Mouse (Mus musculus) midbrain, embryonic 12.5 days (tissue): ENCODE results near the gene Fam184a. TPM values are rescaled to one million over a fixed set of nuclear protein-coding genes. Genes with fewer than 3 reads are reported as not detected.

ENCODE experiments used
- ATAC-seq: fragments of 200-750 bp; cut with Nextera tagmentation; 2 replicates; pipeline ENCODE4 v1.8.0; 2017; ENCODE audit warnings: low read depth, moderate TSS enrichment, moderate library complexity; ENCODE audit not compliant: low FRiP score
- H3K27ac ChIP-seq: fragments of 300-500 bp; sonication (generic); replicated peaks from 2 replicates; pipeline ENCODE4 v1.5.1; 2016; ENCODE audit warnings: mild to moderate bottlenecking
- H3K27me3 ChIP-seq: fragments of 300-500 bp; sonication (generic); 2 replicates; pipeline ENCODE4 v1.6.1; 2016; ENCODE audit warnings: mild to moderate bottlenecking
- H3K36me3 ChIP-seq: fragments of 300-500 bp; sonication (generic); 2 replicates; pipeline ENCODE4 v1.6.1; 2016
- H3K4me1 ChIP-seq: fragments of 300-500 bp; sonication (generic); 2 replicates; pipeline ENCODE4 v1.6.1; 2016
- H3K4me2 ChIP-seq: fragments of 300-500 bp; sonication (generic); replicated peaks from 2 replicates; pipeline ENCODE4 v1.6.1; 2016; ENCODE audit warnings: mild to moderate bottlenecking, moderate library complexity
- H3K4me3 ChIP-seq: fragments of 300-500 bp; sonication (generic); 2 replicates; pipeline ENCODE4 v1.5.1; 2016; ENCODE audit warnings: mild to moderate bottlenecking
- H3K9ac ChIP-seq: fragments of 300-500 bp; sonication (generic); replicated peaks from 2 replicates; pipeline ENCODE4 v1.6.1; 2016; ENCODE audit warnings: mild to moderate bottlenecking, moderate library complexity
- H3K9me3 ChIP-seq: fragments of 300-500 bp; sonication (generic); 2 replicates; pipeline ENCODE4 v1.6.1; 2016; ENCODE audit warnings: mild to moderate bottlenecking
- WGBS: fragments of 180-500 bp; shearing (Covaris S2); methylation state at CpG from one replicate; pipeline ENCODE4 v1.1.7; 2016; 5-methylcytosine and 5-hydroxymethylcytosine counted together
- polyA plus RNA-seq: library from polyadenylated mRNA; unstranded; fragments of >200 nt; fragmentation: Nextera tagmentation; extraction: Ambion mirVana; gene quantifications from 2 replicates; pipeline ENCODE4 v1.2.1, GENCODE M21; 2016

Fam184a gene
- polyA plus RNA-seq, 1 experiment from 2014 or later: 8.3 TPM

- WGBS: under 1% methylated on average over 60 of the region's 67 CpGs
- peak; percentile 86 for ATAC-seq
- peaks cover 5% of the 10 kb centered on the region; the same call in 1 of the 2 replicates for H3K36me3 ChIP-seq
- peak overlapping the region; percentile 81 for H3K27ac ChIP-seq
- H3K9me3 ChIP-seq: no peaks in the 10 kb centered on the region
- H3K4me3 ChIP-seq: peak overlapping the region; percentile 81
- 0 out of 2 replicates have a peak, but pooled peaks cover 2% of the 10 kb centered on the region for H3K4me1 ChIP-seq
- peak overlapping the region; percentile 71 for H3K9ac ChIP-seq
- peak overlapping the region; percentile 46 for H3K4me2 ChIP-seq
- no peaks in the 10 kb centered on the region for H3K27me3 ChIP-seq
Measured at GRCm38 (mm10) chr10:53629247-53629917, 121.5 kb downstream of the Fam184a start.

GRCm38 (mm10) chr10:53615850-53616616 is 134.9 kb downstream of the Fam184a start:
- H3K9ac ChIP-seq: no peak overlapping the region
- no peaks in the 10 kb centered on the region for H3K27me3 ChIP-seq
- H3K4me1 ChIP-seq: no peaks in the 10 kb centered on the region
- H3K36me3 ChIP-seq: peaks cover 38% of the 10 kb centered on the region
- no peak for ATAC-seq
- 87% methylated on average over 8 of the region's 8 CpGs for WGBS
- H3K27ac ChIP-seq: no peak overlapping the region
- H3K9me3 ChIP-seq: no peaks in the 10 kb centered on the region
- H3K4me2 ChIP-seq: no peak overlapping the region
- no peak overlapping the region for H3K4me3 ChIP-seq

GRCm38 (mm10) chr10:53613955-53614354 is 137.0 kb downstream of the Fam184a start:
- no peaks in the 10 kb centered on the region for H3K27me3 ChIP-seq
- no peaks in the 10 kb centered on the region for H3K9me3 ChIP-seq
- H3K36me3 ChIP-seq: peaks cover 43% of the 10 kb centered on the region
- no peak overlapping the region for H3K27ac ChIP-seq
- H3K4me3 ChIP-seq: no peak overlapping the region
- no peaks in the 10 kb centered on the region for H3K4me1 ChIP-seq
- no peak for ATAC-seq
- 100% methylated on average over 1 of the region's 1 CpGs for WGBS
- H3K4me2 ChIP-seq: no peak overlapping the region
- no peak overlapping the region for H3K9ac ChIP-seq

- peaks cover 56% of the 10 kb centered on the region for H3K36me3 ChIP-seq
- no peak overlapping the region for H3K4me2 ChIP-seq
- 68% methylated on average over 1 of the region's 1 CpGs for WGBS
- H3K4me1 ChIP-seq: no peaks in the 10 kb centered on the region
- no peaks in the 10 kb centered on the region for H3K27me3 ChIP-seq
- no peak overlapping the region for H3K27ac ChIP-seq
- H3K9ac ChIP-seq: no peak overlapping the region
- no peak overlapping the region for H3K4me3 ChIP-seq
- no peaks in the 10 kb centered on the region for H3K9me3 ChIP-seq
- ATAC-seq: no peak
Measured at GRCm38 (mm10) chr10:53612172-53612571, 138.8 kb downstream of the Fam184a start.

- no peak overlapping the region for H3K4me2 ChIP-seq
- WGBS: 85% methylated on average over 2 of the region's 2 CpGs
- H3K4me3 ChIP-seq: no peak overlapping the region
- no peak for ATAC-seq
- no peak overlapping the region for H3K9ac ChIP-seq
- H3K4me1 ChIP-seq: no peaks in the 10 kb centered on the region
- H3K27ac ChIP-seq: no peak overlapping the region
- H3K27me3 ChIP-seq: no peaks in the 10 kb centered on the region
- peaks cover 67% of the 10 kb centered on the region for H3K36me3 ChIP-seq
- H3K9me3 ChIP-seq: no peaks in the 10 kb centered on the region
Measured at GRCm38 (mm10) chr10:53608274-53608673, 142.6 kb downstream of the Fam184a start.

GRCm38 (mm10) chr10:53605328-53605727 is 145.6 kb downstream of the Fam184a start:
- peaks cover 70% of the 10 kb centered on the region for H3K36me3 ChIP-seq
- H3K4me3 ChIP-seq: no peak overlapping the region
- peaks cover 12% of the 10 kb centered on the region for H3K4me1 ChIP-seq
- no peak overlapping the region for H3K4me2 ChIP-seq
- H3K9me3 ChIP-seq: no peaks in the 10 kb centered on the region
- H3K9ac ChIP-seq: no peak overlapping the region
- no peak for ATAC-seq
- no peaks in the 10 kb centered on the region for H3K27me3 ChIP-seq
- 79% methylated on average over 2 of the region's 2 CpGs for WGBS
- no peak overlapping the region for H3K27ac ChIP-seq

DNA sequence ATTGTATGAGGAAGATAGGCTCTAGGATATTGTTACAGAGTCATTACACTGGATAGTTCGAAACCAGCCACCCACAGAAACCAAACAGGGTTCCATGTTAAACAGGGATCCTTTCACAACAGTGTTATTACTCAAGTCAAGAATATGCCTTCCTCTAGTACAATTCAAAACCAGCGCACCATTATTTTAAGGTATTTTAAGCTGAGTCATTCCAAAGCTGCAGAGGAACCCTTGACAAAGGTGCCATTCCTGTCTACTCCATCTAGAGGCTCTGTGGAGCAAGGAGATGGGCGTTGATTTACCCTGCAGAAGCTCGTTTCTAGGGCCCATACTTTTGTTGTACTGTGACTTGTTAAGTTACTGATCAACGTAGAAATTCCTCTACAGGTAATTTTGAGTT is 152.1 kb downstream of the Fam184a start:
- peak overlapping the region; percentile 29 for H3K4me3 ChIP-seq
- H3K9me3 ChIP-seq: no peaks in the 10 kb centered on the region
- peaks cover 20% of the 10 kb centered on the region for H3K36me3 ChIP-seq
- WGBS: 55% methylated on average over 5 of the region's 5 CpGs
- H3K27ac ChIP-seq: no peak overlapping the region
- ATAC-seq: no peak
- 0 out of 2 replicates have a peak overlapping the region, but pooled peaks have one; percentile 28 for H3K9ac ChIP-seq
- H3K4me2 ChIP-seq: peak overlapping the region; percentile 48
- H3K4me1 ChIP-seq: peaks cover 30% of the 10 kb centered on the region
- no peaks in the 10 kb centered on the region for H3K27me3 ChIP-seq

GRCm38 (mm10) chr10:53597121-53597881 is 153.6 kb downstream of the Fam184a start:
- H3K9ac ChIP-seq: peak overlapping the region; percentile 97
- peak overlapping the region; percentile 99 for H3K27ac ChIP-seq
- under 1% methylated on average over 77 of the region's 99 CpGs for WGBS
- peak; percentile 28 for ATAC-seq
- peaks cover 12% of the 10 kb centered on the region for H3K36me3 ChIP-seq
- H3K4me1 ChIP-seq: peaks cover 30% of the 10 kb centered on the region
- peak overlapping the region; percentile 97 for H3K4me3 ChIP-seq
- H3K27me3 ChIP-seq: no peaks in the 10 kb centered on the region
- H3K4me2 ChIP-seq: peak overlapping the region; percentile 64
- no peaks in the 10 kb centered on the region for H3K9me3 ChIP-seq

GRCm38 (mm10) chr10:53596677-53597120 is 154.2 kb downstream of the Fam184a start, which contains the start of gene Asf1a:
TSS of gene Asf1a (plus strand) at chr10:53596757.
- Histone ChIP-seq H3K4me2 (peak within 1 kb of the TSS; percentile 64), H3K27ac (peak within 1 kb of the TSS; percentile 99), H3K27me3 (no peaks in the 10 kb centered on the region), H3K4me3 (peak within 1 kb of the TSS; percentile 97), H3K9ac (peak within 1 kb of the TSS; percentile 97), H3K9me3 (no peaks in the 10 kb centered on the region), H3K4me1 (peaks cover 32% of the 10 kb centered on the region), H3K36me3 (peaks cover 9% of the 10 kb centered on the region)
- peak; percentile 98 for ATAC-seq
- WGBS: under 1% methylated on average over 35 of the region's 52 CpGs

- H3K27ac ChIP-seq: peak overlapping the region; percentile 89
- WGBS: 11% methylated on average over 23 of the region's 27 CpGs
- peak overlapping the region; percentile 97 for H3K4me3 ChIP-seq
- H3K9me3 ChIP-seq: no peaks in the 10 kb centered on the region
- peaks cover 3% of the 10 kb centered on the region; the same call in 1 of the 2 replicates for H3K36me3 ChIP-seq
- ATAC-seq: peak; percentile 93
- no peaks in the 10 kb centered on the region for H3K27me3 ChIP-seq
- peak overlapping the region; percentile 64 for H3K4me2 ChIP-seq
- H3K9ac ChIP-seq: peak overlapping the region; percentile 56
- H3K4me1 ChIP-seq: peaks cover 26% of the 10 kb centered on the region
Measured at GRCm38 (mm10) chr10:53595744-53596676, 154.9 kb downstream of the Fam184a start.

DNA sequence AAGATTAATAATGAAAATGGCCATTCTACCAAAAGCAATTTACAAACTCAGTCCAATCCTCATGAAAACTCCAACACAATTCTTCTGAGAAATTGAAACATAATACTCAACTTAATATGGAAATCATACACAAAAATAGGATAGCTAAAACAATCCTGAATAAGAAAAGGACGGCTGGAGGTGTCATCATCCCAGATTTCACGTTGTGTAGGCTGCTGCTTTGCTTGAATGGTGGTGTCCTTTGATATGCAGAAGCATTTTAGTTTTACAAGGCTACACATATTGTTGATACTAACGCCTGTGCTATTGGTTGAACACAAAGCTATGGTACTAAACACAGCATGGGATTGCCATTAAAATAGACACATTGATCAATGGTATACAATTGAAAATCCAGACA is 165.1 kb downstream of the Fam184a start:
- Histone ChIP-seq H3K9ac (no peak overlapping the region), H3K4me1 (peaks cover 1% of the 10 kb centered on the region; the same call in 1 of the 2 replicates), H3K9me3 (no peaks in the 10 kb centered on the region), H3K4me3 (no peak overlapping the region), H3K36me3 (no peaks in the 10 kb centered on the region), H3K4me2 (no peak overlapping the region), H3K27me3 (no peaks in the 10 kb centered on the region), H3K27ac (no peak overlapping the region)
- no peak for ATAC-seq
- WGBS: 60% methylated on average over 3 of the region's 3 CpGs
